Mouse (Mus musculus) urinary bladder, adult 18-20 months (tissue): ENCODE results near the gene Btbd35f27.
"Not testable (repeated sequence)": the region's sequence is repeated elsewhere in the genome, so short reads cannot be mapped to it uniquely, and the experiment has no call there.

Experiments
- DNase-seq, 2 experiments: peaks; one replicate each; pipeline ENCODE4 v3.0.0; 2022; ENCODE audit warnings: low spot score in 2 of 2, mixed read lengths in 2 of 2

Gene Btbd35f27

DNA sequence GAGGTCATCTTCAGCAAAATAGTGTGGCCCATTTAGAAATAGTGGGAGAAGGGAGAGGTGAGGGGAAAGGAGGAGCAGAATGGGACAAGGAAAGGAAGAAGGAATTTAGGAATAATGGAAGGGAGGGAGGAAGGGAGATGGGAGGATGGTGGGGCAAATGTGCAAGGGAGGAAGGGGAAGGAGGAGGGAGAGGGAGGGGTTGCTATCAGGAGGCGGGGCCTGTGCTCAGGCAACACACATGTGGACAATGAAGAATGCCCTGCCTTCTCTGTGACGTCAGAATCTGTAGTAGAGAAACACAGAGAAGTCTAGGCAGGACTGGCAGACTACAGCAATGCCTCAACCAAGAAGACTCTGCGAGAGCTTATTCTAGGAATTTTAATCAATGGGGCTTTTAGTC, at the start of gene Btbd35f27:
TSS of gene Btbd35f27 (plus strand) at position 301 of the 400 bp plus-strand sequence.
- DNase-seq, result not testable (repeated sequence)
